In the genomic region with DNA sequence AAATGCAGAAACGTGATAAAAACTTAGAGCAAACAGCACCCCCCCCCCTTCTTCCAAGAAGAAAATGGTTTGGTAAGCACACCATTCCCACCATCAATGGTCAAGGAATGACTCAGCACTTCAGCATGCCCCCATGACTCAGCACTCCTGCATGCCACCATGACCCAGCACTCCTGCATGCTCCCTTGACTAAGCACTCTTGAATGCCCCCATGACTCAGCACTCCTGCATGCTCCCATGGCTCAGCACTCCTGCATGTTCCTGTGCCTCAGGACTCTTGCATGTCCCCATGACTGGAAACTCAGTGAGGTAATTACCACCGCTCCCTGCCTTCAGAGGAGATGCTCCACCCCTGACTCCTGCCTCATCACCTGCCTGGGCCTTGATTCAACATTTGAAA, we compare ENCODE assay signal across 20 mouse cellular contexts. TPM values are rescaled to one million over a fixed set of nuclear protein-coding genes. Genes with fewer than 3 reads are reported as not detected.
"Had no signal": no experiment of that assay in that cellular context is flagged by ENCODE, and none has a peak within 500 bp of the region (broad histone marks: within the 10 kb centered on the region; RNA-seq: fewer than 3 reads in every experiment).

No protein-coding gene starts in this region.

- DNase-seq: kidney, adult 18-20 months; kidney, adult 9 months; kidney, postnatal 14 days; kidney, postnatal 4 days; left cerebral cortex, postnatal 4 days; liver, postnatal 0 days; lung, embryonic 14.5 days; lung, postnatal 10 days; lung, postnatal 36 days; midbrain, embryonic 14.5 days; thymus, adult 2 months; thymus, postnatal 14 days; thymus, postnatal 4 days had no signal

- H3K4me2 ChIP-seq: limb, embryonic 12.5 days; limb, embryonic 15.5 days; liver, embryonic 11.5 days; lung, embryonic 14.5 days had no signal

- ATAC-seq: liver, postnatal 0 days had no signal

- H3K9ac ChIP-seq: limb, embryonic 12.5 days; limb, embryonic 15.5 days; liver, embryonic 14.5 days; liver, postnatal 0 days; lung, embryonic 14.5 days had no signal

- H3K4me1 ChIP-seq: limb, embryonic 12.5 days; limb, embryonic 15.5 days; midbrain, embryonic 10.5 days had no signal

- H3K27me3 ChIP-seq: limb, embryonic 12.5 days; limb, embryonic 15.5 days had no signal

- H3K27ac ChIP-seq: limb, embryonic 12.5 days; limb, embryonic 15.5 days; liver, embryonic 14.5 days; midbrain, embryonic 10.5 days had no signal

- H3K4me3 ChIP-seq: limb, embryonic 12.5 days; limb, embryonic 15.5 days; midbrain, embryonic 10.5 days had no signal

- H3K9me3 ChIP-seq: limb, embryonic 12.5 days; limb, embryonic 15.5 days had no signal

- H3K36me3 ChIP-seq: limb, embryonic 12.5 days; limb, embryonic 15.5 days; midbrain, embryonic 10.5 days had no signal

RNA-seq across cellular contexts. Expression of gene Rxfp2, which starts 41.4 kb away (rescaled TPM):
- polyA plus RNA-seq: liver, embryonic 14.5 days; liver, postnatal 0 days; small intestine, adult 2 months; spleen, adult 2 months had no signal
